Mouse (Mus musculus) cortical plate, adult 2 months (tissue): Measurements from ENCODE around the gene Prss34.

ENCODE experiments used
- CTCF ChIP-seq: fragments of 200-500 bp; IDR thresholded peaks from 2 replicates; pipeline ENCODE4 v1.5.1; 2011; ENCODE audit warnings: mild to moderate bottlenecking, control low read depth, low read length; ENCODE audit not compliant: insufficient read depth; ENCODE audit errors: extremely low read depth
- POLR2A ChIP-seq: fragments of 200-500 bp; IDR thresholded peaks from 2 replicates; pipeline ENCODE4 v1.6.1; 2011; ENCODE audit warnings: mild to moderate bottlenecking, low read length, control low read depth; ENCODE audit not compliant: insufficient read depth; ENCODE audit errors: extremely low read depth

DNA sequence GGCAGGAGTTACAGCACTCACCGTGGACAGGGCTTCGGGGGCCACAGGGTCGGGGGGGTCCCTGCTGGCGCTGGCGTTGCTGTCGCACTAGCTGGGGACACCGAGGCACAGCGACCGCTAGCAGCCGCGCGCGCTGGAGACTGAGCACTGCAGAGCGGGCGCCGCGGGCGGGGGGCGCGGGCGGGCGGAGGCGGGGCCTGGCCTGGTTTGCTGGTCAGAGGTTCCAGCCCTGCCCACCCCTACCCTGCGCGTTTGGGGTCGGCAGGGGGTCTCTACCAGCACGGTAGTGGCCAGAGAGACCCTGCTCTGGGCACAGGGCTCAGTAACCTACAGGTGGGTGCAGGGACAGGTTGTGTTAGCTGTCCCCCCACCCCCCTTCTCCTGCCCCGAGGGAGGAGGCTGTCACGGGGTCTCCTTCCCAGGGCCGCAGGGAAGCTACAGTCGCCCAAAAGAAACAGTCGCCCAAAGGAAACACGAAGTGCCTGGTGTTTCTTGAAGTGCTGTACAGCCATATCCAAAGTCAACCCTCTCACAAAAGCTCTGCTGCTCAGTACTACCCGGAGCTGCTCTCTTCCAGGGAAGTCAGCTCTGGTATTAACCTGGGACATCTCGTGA lies 41.9 kb upstream of the Prss34 start, which contains the start of gene Baiap3:
- TF ChIP-seq CTCF (no peak), POLR2A (no peak)
